Mouse (Mus musculus) hindlimb bud, embryonic 11.5 days (tissue): ENCODE results near the gene Echdc3.

Experiments
- DNase-seq: peaks from one replicate; pipeline ENCODE4 v3.0.0-alpha.2; 2012; ENCODE audit warnings: low read depth, low spot score; ENCODE audit errors: extremely low spot score

The Echdc3 gene

DNA sequence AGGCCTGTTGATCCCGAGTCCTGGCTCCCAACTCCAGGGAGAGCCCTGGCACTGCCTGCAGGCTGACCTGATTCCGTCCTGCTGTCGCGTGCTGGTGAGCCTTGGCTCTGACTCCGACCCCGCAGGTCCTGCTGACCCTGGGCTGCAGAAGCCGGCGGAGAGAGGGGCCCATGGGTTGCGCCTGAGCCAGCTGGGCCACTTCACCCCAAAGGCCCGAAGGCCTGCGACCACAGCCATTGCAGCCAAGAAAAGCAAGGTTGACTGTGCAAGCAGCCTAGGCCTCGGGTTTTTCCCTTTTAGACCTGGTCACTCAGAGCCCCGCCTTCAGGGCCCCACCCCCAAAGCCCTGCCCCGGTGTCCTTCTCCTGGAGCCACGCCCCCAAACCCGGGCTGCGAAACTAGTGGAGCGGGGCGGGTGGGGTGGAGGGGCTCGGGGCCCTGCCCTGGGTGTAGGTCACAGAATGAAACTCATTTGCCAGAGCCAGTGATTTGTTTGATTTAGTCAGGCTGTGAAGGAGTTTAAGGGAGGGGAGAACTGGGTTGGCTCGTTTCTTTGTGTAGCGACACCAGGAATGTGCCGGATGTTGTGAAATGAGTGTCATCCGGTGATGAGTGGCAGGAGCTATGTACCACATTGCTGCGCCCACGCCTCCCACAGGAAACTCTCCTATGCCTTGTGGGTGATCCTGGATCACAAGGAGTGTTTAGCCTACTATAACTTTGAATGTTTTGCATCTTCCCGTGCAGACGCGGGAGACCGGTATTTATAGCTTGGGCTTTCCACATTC is at the start of gene Echdc3:
Gene Echdc3 (minus strand): TSS at position 310 of the 788 bp plus-strand sequence.
- peak; percentile 66 for DNase-seq

GRCm38 (mm10) chr2:6261718-6262117 is 48.9 kb upstream of the Echdc3 start:
- no peak for DNase-seq

DNA sequence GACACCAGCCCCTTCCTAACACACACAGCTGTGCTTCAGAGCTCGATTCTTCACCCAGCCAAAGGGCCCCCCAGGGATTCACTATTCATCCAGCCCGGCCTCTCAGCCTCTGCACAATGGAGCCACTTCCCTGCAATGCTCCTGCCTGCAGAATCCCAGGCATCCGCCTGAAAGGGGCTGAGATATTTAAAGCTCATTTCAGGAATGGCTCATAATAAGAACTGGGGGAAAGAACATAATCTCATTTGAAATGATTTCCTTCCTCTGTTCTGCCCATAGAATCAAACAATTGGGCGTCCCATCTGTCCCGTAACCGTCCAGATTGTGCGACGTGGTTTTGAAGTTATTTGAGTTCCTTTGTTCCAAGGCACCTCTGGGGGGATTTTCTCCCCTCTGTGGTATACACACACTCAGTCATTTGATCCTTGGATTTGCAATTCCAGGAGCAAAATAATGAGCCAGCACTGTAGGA is 48.4 kb upstream of the Echdc3 start:
- no peak for DNase-seq

GRCm38 (mm10) chr2:6260661-6261060 is 47.8 kb upstream of the Echdc3 start:
- no peak for DNase-seq

DNA sequence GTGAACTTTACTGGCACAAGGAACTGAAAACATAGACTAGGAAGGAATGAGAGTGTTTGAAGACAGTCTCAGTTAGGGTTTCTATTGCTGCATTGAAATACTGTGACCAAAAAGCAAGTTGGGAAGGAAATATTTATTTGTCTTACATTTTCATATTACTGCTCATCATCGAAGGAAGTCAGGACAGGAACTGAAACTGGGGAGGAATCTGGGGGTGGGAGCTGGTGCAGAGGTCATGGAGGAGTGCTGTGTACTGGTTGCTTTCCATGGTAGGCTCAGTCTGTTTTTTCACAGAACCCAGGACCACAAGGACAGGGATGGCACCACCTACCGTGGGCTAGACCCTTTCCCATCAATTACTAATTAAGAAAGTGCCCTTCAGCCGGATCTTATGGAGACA is 46.3 kb upstream of the Echdc3 start:
- no peak for DNase-seq

DNA sequence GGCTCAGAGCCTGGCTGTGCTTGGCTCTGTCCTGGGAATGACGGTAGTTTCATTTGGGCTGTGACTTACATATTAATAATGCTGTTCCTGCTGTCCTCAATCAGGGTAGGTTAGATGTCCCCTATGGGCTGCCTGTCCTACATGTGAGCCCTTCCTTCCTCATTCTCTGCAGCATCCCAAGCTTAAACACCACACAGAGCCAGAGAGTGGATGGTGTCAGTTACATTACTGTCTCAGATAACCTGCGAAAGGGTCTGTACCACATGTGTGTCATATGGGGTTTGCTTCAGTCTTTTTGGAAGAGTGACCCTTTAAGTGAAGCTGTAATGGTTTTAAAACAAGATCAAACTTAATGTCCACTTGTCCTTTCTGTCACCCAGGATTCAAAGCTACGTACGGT is 45.2 kb upstream of the Echdc3 start:
- DNase-seq = no peak

GRCm38 (mm10) chr2:6257146-6257545 is 44.3 kb upstream of the Echdc3 start:
- no peak for DNase-seq

DNA sequence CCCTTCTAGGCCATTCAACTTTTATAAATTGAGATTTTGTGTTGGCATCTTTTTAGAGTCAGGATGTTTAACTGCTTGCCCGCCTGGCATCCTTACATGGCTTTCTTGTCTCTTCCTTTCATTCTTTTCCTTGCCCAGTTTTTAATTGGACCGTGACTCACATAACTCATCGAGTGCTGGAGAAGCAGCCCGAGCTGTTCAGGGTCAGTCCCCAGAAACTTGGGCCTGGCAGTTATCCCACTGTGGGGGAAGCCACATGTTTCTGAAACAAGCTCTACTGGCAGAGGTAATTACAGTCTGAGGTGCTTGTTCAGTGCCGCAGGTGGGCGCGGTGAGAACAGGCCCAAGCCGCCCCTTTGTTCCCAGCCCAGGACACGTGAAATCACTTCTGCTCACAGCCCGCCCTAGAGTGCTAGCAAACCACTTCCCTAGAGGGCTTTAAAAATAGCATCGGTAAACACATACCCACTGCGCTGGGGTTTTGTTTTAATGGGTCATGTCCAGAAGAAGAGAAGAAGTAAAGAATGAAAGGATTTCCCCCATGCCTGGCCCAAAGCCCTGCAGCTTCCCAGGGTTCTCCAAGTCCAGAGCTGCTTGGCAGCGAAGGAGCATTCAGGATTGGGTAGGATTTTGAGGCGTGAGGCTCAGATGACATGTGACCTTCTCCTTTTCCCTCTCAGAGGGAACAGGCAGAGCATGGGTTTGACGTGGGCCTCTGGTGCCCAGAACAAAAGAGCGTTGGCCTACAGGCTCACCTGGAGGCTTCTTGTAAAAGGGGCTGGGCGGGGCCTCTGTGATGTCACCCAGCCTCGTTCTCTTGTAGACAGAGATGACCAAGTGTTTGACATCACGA is 43.4 kb upstream of the Echdc3 start:
- DNase-seq = no peak

GRCm38 (mm10) chr2:6255402-6255988 is 42.7 kb upstream of the Echdc3 start:
- no peak for DNase-seq

- DNase-seq = no peak
These were observed 39.7 kb upstream of the Echdc3 start for GRCm38 (mm10) chr2:6252491-6252890.

GRCm38 (mm10) chr2:6251076-6251496 is 38.3 kb upstream of the Echdc3 start:
- no peak for DNase-seq

- DNase-seq = no peak
These were observed 28.6 kb upstream of the Echdc3 start for GRCm38 (mm10) chr2:6241446-6241845.

DNA sequence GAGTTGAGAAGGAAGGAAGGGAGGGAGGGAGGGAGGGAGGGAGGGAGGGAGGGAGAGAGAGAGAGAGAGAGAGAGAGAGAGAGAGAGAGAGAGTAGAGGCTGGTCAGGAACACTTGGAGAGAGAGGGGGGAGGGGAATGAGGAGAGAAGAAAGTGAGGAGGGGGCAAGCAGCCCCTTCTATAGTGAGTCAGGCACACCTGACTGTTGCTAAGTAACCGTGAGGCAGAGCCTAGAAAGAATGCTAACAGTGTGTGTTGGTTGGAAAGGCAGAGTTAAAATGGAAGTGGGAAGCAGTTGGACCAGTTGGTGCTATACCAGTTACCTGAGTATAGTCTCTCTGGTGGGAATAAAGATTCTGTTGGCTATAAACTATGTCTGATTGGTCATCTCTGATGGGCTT is 27.2 kb upstream of the Echdc3 start:
- no peak for DNase-seq

DNA sequence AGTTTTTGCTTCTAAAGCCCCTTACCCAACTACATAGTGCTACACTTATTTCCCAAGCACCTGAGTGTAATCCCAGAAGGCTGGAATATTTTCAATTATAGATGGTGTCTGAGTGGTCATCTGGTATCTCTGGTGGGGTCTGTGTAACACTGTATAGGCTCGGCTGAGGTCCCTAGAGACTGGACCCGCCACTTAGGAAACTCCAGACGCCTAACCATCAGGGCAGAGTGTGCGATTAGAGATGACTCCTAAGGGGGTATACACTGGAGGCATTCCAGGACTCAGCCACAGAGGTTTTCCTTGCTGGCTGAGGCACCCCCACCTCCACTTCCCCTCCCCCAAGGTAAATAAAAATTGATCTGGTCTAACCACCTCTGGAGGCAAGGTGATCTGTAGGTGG is 26.5 kb upstream of the Echdc3 start:
- no peak for DNase-seq

- DNase-seq = no peak
These were observed 25.8 kb upstream of the Echdc3 start for GRCm38 (mm10) chr2:6238679-6239078.

DNA sequence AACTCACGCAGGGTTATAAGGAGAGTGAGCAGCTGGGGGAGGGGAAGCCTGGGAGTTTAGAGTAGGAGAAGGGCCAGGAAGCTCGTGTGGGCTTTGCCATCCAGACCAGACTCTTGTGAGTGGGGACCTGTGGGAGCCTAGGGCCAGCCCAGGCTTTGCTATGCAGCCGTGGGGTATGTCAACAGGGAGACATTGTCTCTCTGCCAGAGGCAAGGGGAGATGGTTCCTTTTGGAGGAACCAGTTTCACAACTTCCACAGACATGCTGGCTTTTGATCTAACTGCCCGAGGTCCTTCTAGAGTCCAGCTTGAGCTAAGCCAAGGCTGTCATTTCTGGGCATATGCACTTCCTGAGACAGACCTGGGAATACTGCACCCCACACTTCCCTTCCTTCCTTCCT is 25.4 kb upstream of the Echdc3 start:
- DNase-seq = no peak

GRCm38 (mm10) chr2:6233353-6233752 is 20.5 kb upstream of the Echdc3 start:
- DNase-seq = no peak

GRCm38 (mm10) chr2:6232755-6233154 is 19.9 kb upstream of the Echdc3 start:
- DNase-seq = no peak

- DNase-seq = no peak
These were observed 18.0 kb upstream of the Echdc3 start for GRCm38 (mm10) chr2:6230865-6231264.

- no peak for DNase-seq
These were observed 16.9 kb upstream of the Echdc3 start for GRCm38 (mm10) chr2:6229597-6230290.

DNA sequence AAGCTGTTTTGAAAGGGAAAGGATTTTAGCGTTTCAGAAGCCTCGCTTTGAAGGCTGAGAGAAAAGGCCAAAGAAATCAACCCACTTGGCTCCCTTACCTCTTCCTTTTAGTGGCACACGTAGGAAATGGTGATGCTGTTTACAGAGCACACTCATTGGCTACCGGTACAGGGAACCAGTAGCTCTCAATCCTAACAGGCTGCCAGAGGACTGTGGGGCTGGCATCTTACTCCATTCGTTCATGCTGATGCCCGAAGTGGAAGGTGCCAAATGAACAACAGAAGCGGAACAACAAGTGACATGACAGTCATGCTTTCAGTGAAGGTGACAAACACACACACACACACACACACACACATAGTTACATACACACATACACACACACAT is 14.2 kb upstream of the Echdc3 start:
- DNase-seq = no peak
